Mouse (Mus musculus): ENCODE measurements at regions not wholly inside any gene's neighbourhood (a gene's known extent, or its start where the extent isn't known, plus 50 kb on each side); places are given as distances from the start of the nearest gene placed in this dataset.
A peak's percentile ranks its signal among the peaks of the same experiment; 100 is the strongest.

- 31% methylated on average over 1 of the region's 1 CpGs for WGBS
- ATAC-seq (replicated peaks; ENCODE audit: low FRiP score) (peak; percentile 84), DNase-seq (ENCODE audit: low spot score) (no peak)
- H3K4me2 ChIP-seq (ENCODE audit: low read depth, low read length, severe bottlenecking) = no peak overlapping the region
- no peaks in the 10 kb centered on the region for H3K27me3 ChIP-seq (ENCODE audit: control insufficient read depth, insufficient read depth, low read length)
- no peaks in the 10 kb centered on the region for H3K9me3 ChIP-seq (ENCODE audit: control insufficient read depth, low read length)
- no peak overlapping the region for H3K4me3 ChIP-seq (ENCODE audit: low read depth, low read length)
- H3K27ac ChIP-seq (ENCODE audit: low read depth, low read length) = no peak overlapping the region; the same call in 1 of the 2 replicates
- H3K36me3 ChIP-seq (ENCODE audit: control insufficient read depth, insufficient read depth, low read length) = no peaks in the 10 kb centered on the region
- H3K4me1 ChIP-seq (replicated peaks; ENCODE audit: control insufficient read depth, insufficient read depth, low read length) = no peaks in the 10 kb centered on the region
- H3K9ac ChIP-seq (ENCODE audit: low read length) = no peak overlapping the region
Measured at GRCm38 (mm10) chr17:55288589-55288988, 156.6 kb upstream of the St6gal2 start.

- H3K4me1 ChIP-seq (replicated peaks; ENCODE audit: control insufficient read depth, insufficient read depth, low read length) = no peaks in the 10 kb centered on the region
- H3K36me3 ChIP-seq (ENCODE audit: control insufficient read depth, insufficient read depth, low read length) = no peaks in the 10 kb centered on the region
- H3K27me3 ChIP-seq (ENCODE audit: control insufficient read depth, insufficient read depth, low read length) = no peaks in the 10 kb centered on the region
- H3K27ac ChIP-seq (ENCODE audit: low read depth, low read length) = no peak overlapping the region
- no peak overlapping the region for H3K9ac ChIP-seq (ENCODE audit: low read length)
- H3K4me2 ChIP-seq (ENCODE audit: low read depth, low read length, severe bottlenecking) = no peak overlapping the region
- 84% methylated on average over 2 of the region's 2 CpGs for WGBS
- no peak overlapping the region for H3K4me3 ChIP-seq (ENCODE audit: low read depth, low read length)
- DNase-seq (ENCODE audit: low spot score) = no peak
- no peak for ATAC-seq (replicated peaks; ENCODE audit: low FRiP score)
- no peaks in the 10 kb centered on the region for H3K9me3 ChIP-seq (ENCODE audit: control insufficient read depth, low read length)
Measured at GRCm38 (mm10) chr17:55292656-55293055, 152.5 kb upstream of the St6gal2 start.

- no peaks in the 10 kb centered on the region for H3K27me3 ChIP-seq (ENCODE audit: control insufficient read depth, insufficient read depth, low read length)
- DNase-seq (ENCODE audit: low spot score) = no peak
- no peak overlapping the region for H3K27ac ChIP-seq (ENCODE audit: low read depth, low read length)
- no peak overlapping the region for H3K9ac ChIP-seq (ENCODE audit: low read length)
- no peak overlapping the region for H3K4me3 ChIP-seq (ENCODE audit: low read depth, low read length)
- no peaks in the 10 kb centered on the region for H3K36me3 ChIP-seq (ENCODE audit: control insufficient read depth, insufficient read depth, low read length)
- 85% methylated on average over 2 of the region's 2 CpGs for WGBS
- ATAC-seq (replicated peaks; ENCODE audit: low FRiP score) = no peak
- H3K4me1 ChIP-seq (replicated peaks; ENCODE audit: control insufficient read depth, insufficient read depth, low read length) = no peaks in the 10 kb centered on the region
- no peaks in the 10 kb centered on the region for H3K9me3 ChIP-seq (ENCODE audit: control insufficient read depth, low read length)
- no peak overlapping the region for H3K4me2 ChIP-seq (ENCODE audit: low read depth, low read length, severe bottlenecking)
Measured at GRCm38 (mm10) chr17:55296701-55297100, 148.5 kb upstream of the St6gal2 start.

GRCm38 (mm10) chr17:55298852-55299251 is 146.3 kb upstream of the St6gal2 start:
- no peaks in the 10 kb centered on the region for H3K27me3 ChIP-seq (ENCODE audit: control insufficient read depth, insufficient read depth, low read length)
- ATAC-seq (replicated peaks; ENCODE audit: low FRiP score) (no peak), DNase-seq (ENCODE audit: low spot score) (no peak)
- H3K36me3 ChIP-seq (ENCODE audit: control insufficient read depth, insufficient read depth, low read length) = no peaks in the 10 kb centered on the region
- H3K4me2 ChIP-seq (ENCODE audit: low read depth, low read length, severe bottlenecking) = no peak overlapping the region
- no peak overlapping the region for H3K27ac ChIP-seq (ENCODE audit: low read depth, low read length)
- H3K9me3 ChIP-seq (ENCODE audit: control insufficient read depth, low read length) = no peaks in the 10 kb centered on the region
- H3K4me1 ChIP-seq (replicated peaks; ENCODE audit: control insufficient read depth, insufficient read depth, low read length) = no peaks in the 10 kb centered on the region
- no peak overlapping the region for H3K4me3 ChIP-seq (ENCODE audit: low read depth, low read length)
- WGBS = 85% methylated on average over 1 of the region's 1 CpGs
- no peak overlapping the region for H3K9ac ChIP-seq (ENCODE audit: low read length)

- Histone ChIP-seq H3K9ac (ENCODE audit: low read length) (no peak overlapping the region), H3K27ac (ENCODE audit: low read depth, low read length) (no peak overlapping the region), H3K9me3 (ENCODE audit: control insufficient read depth, low read length) (no peaks in the 10 kb centered on the region), H3K36me3 (ENCODE audit: control insufficient read depth, insufficient read depth, low read length) (no peaks in the 10 kb centered on the region), H3K4me2 (ENCODE audit: low read depth, low read length, severe bottlenecking) (no peak overlapping the region), H3K4me3 (ENCODE audit: low read depth, low read length) (no peak overlapping the region), H3K4me1 (replicated peaks; ENCODE audit: control insufficient read depth, insufficient read depth, low read length) (no peaks in the 10 kb centered on the region), H3K27me3 (ENCODE audit: control insufficient read depth, insufficient read depth, low read length) (no peaks in the 10 kb centered on the region)
- no peak for ATAC-seq (replicated peaks; ENCODE audit: low FRiP score)
- 97% methylated on average over 1 of the region's 1 CpGs for WGBS
- no peak for DNase-seq (ENCODE audit: low spot score)
Measured at GRCm38 (mm10) chr17:55320959-55321358, 124.2 kb upstream of the St6gal2 start.

GRCm38 (mm10) chr17:55359305-55359704 is 85.9 kb upstream of the St6gal2 start:
- no peak overlapping the region for H3K4me2 ChIP-seq (ENCODE audit: low read depth, low read length, severe bottlenecking)
- H3K27me3 ChIP-seq (ENCODE audit: control insufficient read depth, insufficient read depth, low read length) = no peaks in the 10 kb centered on the region
- DNase-seq (ENCODE audit: low spot score) (no peak), ATAC-seq (replicated peaks; ENCODE audit: low FRiP score) (no peak)
- no peaks in the 10 kb centered on the region for H3K4me1 ChIP-seq (replicated peaks; ENCODE audit: control insufficient read depth, insufficient read depth, low read length)
- WGBS = 79% methylated on average over 6 of the region's 6 CpGs
- H3K27ac ChIP-seq (ENCODE audit: low read depth, low read length) = no peak overlapping the region
- no peak overlapping the region for H3K4me3 ChIP-seq (ENCODE audit: low read depth, low read length)
- no peak overlapping the region for H3K9ac ChIP-seq (ENCODE audit: low read length)
- H3K36me3 ChIP-seq (ENCODE audit: control insufficient read depth, insufficient read depth, low read length) = no peaks in the 10 kb centered on the region
- H3K9me3 ChIP-seq (ENCODE audit: control insufficient read depth, low read length) = no peaks in the 10 kb centered on the region

GRCm38 (mm10) chr17:55367064-55367463 is 78.1 kb upstream of the St6gal2 start:
- ATAC-seq (replicated peaks; ENCODE audit: low FRiP score) (no peak), DNase-seq (ENCODE audit: low spot score) (no peak)
- no peak overlapping the region; the same call in 1 of the 2 replicates for H3K27ac ChIP-seq (ENCODE audit: low read depth, low read length)
- H3K9ac ChIP-seq (ENCODE audit: low read length) = no peak overlapping the region
- H3K27me3 ChIP-seq (ENCODE audit: control insufficient read depth, insufficient read depth, low read length) = no peaks in the 10 kb centered on the region
- H3K4me1 ChIP-seq (replicated peaks; ENCODE audit: control insufficient read depth, insufficient read depth, low read length) = no peaks in the 10 kb centered on the region
- 82% methylated on average over 1 of the region's 1 CpGs for WGBS
- no peak overlapping the region for H3K4me2 ChIP-seq (ENCODE audit: low read depth, low read length, severe bottlenecking)
- no peaks in the 10 kb centered on the region for H3K36me3 ChIP-seq (ENCODE audit: control insufficient read depth, insufficient read depth, low read length)
- H3K9me3 ChIP-seq (ENCODE audit: control insufficient read depth, low read length) = no peaks in the 10 kb centered on the region
- H3K4me3 ChIP-seq (ENCODE audit: low read depth, low read length) = no peak overlapping the region

GRCm38 (mm10) chr17:55367464-55368207 is 77.5 kb upstream of the St6gal2 start:
- no peaks in the 10 kb centered on the region for H3K27me3 ChIP-seq (ENCODE audit: control insufficient read depth, insufficient read depth, low read length)

More at GRCm38 (mm10) chr17:55367464-55368207, 77.5 kb upstream of the St6gal2 start:
- Histone ChIP-seq H3K27ac (ENCODE audit: low read depth, low read length) (no peak overlapping the region; the same call in 1 of the 2 replicates), H3K4me1 (replicated peaks; ENCODE audit: control insufficient read depth, insufficient read depth, low read length) (no peaks in the 10 kb centered on the region), H3K36me3 (ENCODE audit: control insufficient read depth, insufficient read depth, low read length) (no peaks in the 10 kb centered on the region), H3K4me3 (ENCODE audit: low read depth, low read length) (no peak overlapping the region), H3K9me3 (ENCODE audit: control insufficient read depth, low read length) (no peaks in the 10 kb centered on the region), H3K9ac (ENCODE audit: low read length) (no peak overlapping the region), H3K4me2 (ENCODE audit: low read depth, low read length, severe bottlenecking) (no peak overlapping the region)
- DNase-seq (ENCODE audit: low spot score) (no peak), ATAC-seq (replicated peaks; ENCODE audit: low FRiP score) (peak; percentile 42)
- 87% methylated on average over 7 of the region's 7 CpGs for WGBS
